Mouse (Mus musculus) heart, postnatal 0 days (tissue): Measurements from ENCODE around the gene Mindy2. TPM values are rescaled to one million over a fixed set of nuclear protein-coding genes. Genes with fewer than 3 reads are reported as not detected.

Experiments
- ATAC-seq: fragments of 200-750 bp; cut with Nextera tagmentation; 2 replicates; pipeline ENCODE4 v1.8.0; 2017; ENCODE audit warnings: low read depth, moderate number of reproducible peaks, moderate library complexity; ENCODE audit not compliant: insufficient read depth
- DNase-seq: peaks from one replicate; pipeline ENCODE4 v3.0.0-alpha.2; 2016; ENCODE audit warnings: low spot score
- H3K27ac ChIP-seq: fragments of 300-500 bp; sonication (generic); 2 replicates; pipeline ENCODE4 v1.5.1; 2014; ENCODE audit warnings: low read depth, mild to moderate bottlenecking
- H3K27me3 ChIP-seq: fragments of 300-500 bp; sonication (generic); 2 replicates; pipeline ENCODE4 v1.6.1; 2014; ENCODE audit warnings: low read length, mixed read lengths; ENCODE audit not compliant: control insufficient read depth, insufficient read depth
- H3K36me3 ChIP-seq: fragments of 300-500 bp; sonication (generic); replicated peaks from 2 replicates; pipeline ENCODE4 v1.6.1; 2014; ENCODE audit warnings: low read length, mixed read lengths; ENCODE audit not compliant: control insufficient read depth, insufficient read depth
- H3K4me1 ChIP-seq: fragments of 300-500 bp; sonication (generic); 2 replicates; pipeline ENCODE4 v1.6.1; 2014; ENCODE audit warnings: antibody characterized with exemption; ENCODE audit not compliant: control insufficient read depth, insufficient read depth
- H3K4me2 ChIP-seq: fragments of 300-500 bp; sonication (generic); 2 replicates; pipeline ENCODE4 v1.6.1; 2014; ENCODE audit warnings: low read depth, mild to moderate bottlenecking, low read length, moderate library complexity
- H3K4me3 ChIP-seq: fragments of 300-500 bp; sonication (generic); 2 replicates; pipeline ENCODE4 v1.5.1; 2014; ENCODE audit warnings: low read depth, low read length
- H3K9ac ChIP-seq: fragments of 300-500 bp; sonication (generic); replicated peaks from 2 replicates; pipeline ENCODE4 v1.6.1; 2014; ENCODE audit warnings: low read depth, low read length, mixed read lengths
- H3K9me3 ChIP-seq: fragments of 300-500 bp; sonication (generic); replicated peaks from 2 replicates; pipeline ENCODE4 v1.6.1; 2016; ENCODE audit warnings: low read length; ENCODE audit not compliant: control insufficient read depth
- CTCF ChIP-seq: IDR thresholded peaks from 2 replicates; pipeline ENCODE4 v1.5.1; 2016; ENCODE audit warnings: antibody characterized with exemption, control low read depth, low read depth
- EP300 ChIP-seq: IDR thresholded peaks from 2 replicates; pipeline ENCODE4 v1.6.1; 2016; ENCODE audit warnings: antibody characterized with exemption, low read depth
- WGBS: fragments of 180-500 bp; shearing (Covaris S2); extraction: QIAGEN DNeasy Blood & Tissue Kit; methylation state at CpG from one replicate; pipeline ENCODE4 v1.1.7; 2014; 5-methylcytosine and 5-hydroxymethylcytosine counted together
- polyA plus RNA-seq: library from polyadenylated mRNA; unstranded; fragments of >200 nt; fragmentation: Nextera tagmentation; extraction: Ambion mirVana; gene quantifications from 2 replicates; pipeline ENCODE4 v1.2.1, GENCODE M21; 2015
- total RNA-seq: library from RNA; depleted of rRNA; stranded (reverse); fragments of >200 nt; gene quantifications from 2 replicates; pipeline ENCODE4 v1.2.3, GENCODE M21; 2014; ENCODE audit warnings: low replicate concordance

The Mindy2 gene
- total and polyA plus RNA-seq, 2 experiments from 2014 or later, result 9.0 to 15.3 TPM

DNA sequence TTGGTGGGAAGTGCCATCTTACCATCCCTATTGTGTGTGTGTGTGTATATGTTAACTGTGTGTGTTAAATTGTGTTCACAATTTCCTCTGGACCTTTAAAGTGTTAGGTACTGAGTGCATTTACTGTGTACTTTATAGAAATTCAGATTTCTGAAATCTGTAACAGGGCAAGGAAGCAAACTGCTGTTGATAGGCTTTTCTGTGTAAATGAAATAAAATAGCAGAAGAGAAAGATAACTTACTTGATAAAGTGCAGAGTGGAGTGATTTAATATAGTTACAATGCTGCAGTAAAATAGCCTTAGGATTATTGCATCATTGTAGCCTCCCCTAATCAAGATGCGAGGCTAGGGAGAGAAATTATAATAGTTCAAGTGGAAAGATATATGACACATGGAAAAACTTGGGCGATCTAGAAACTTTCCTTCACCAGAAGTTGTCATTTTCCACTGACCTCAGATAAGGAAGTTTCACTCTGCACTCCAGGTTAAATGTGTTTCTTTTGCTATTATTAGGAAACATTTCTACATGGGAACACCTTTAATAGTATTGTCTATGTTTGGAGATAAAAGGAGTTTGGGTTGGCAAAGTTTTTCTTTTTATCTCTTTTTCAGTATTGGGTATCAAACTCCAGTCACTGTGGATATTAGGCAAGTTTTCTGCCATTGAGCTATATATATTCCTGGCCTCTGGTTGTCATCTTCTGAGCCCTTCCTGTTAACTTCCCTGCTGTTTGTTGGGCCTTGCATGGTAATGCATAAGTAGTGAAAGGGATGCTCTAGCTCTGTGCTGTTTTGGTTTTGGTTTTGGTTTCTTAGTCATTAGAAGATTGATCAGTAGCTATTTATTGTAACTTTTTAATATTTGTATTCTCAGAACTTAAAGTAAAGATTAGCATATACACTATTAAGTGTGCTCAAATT lies 35.1 kb upstream of the Mindy2 start:
- H3K36me3 ChIP-seq, result no peaks in the 10 kb centered on the region
- no peaks in the 10 kb centered on the region for H3K27me3 ChIP-seq
- DNase-seq (no peak), ATAC-seq (no peak)
- WGBS, result 39% methylated on average over 2 of the region's 2 CpGs
- no peaks in the 10 kb centered on the region for H3K9me3 ChIP-seq
- H3K4me3 ChIP-seq, result no peak overlapping the region
- TF ChIP-seq EP300 (no peak), CTCF (no peak)
- H3K27ac ChIP-seq, result no peak overlapping the region
- H3K4me1 ChIP-seq, result peaks cover 22% of the 10 kb centered on the region
- no peak overlapping the region for H3K9ac ChIP-seq
- H3K4me2 ChIP-seq, result no peak overlapping the region

DNA sequence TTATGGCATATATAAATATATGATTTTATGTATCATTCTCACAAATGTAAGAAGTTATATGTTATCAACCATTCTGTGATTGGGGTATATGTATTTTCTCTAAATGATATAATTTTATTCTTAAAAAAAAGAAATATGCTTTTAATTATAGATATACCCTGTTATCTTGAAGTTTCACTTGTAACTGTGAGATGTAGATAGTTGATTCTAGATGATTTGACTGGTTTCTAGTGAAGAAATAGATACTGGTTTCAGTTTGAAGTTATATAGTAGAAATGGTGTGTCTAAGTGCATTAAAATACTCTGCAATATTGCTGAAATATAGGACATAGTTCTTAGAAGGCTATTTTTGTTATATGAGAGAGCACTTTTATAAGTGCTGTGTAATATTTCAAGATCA lies 33.6 kb upstream of the Mindy2 start:
- no peak overlapping the region for H3K9ac ChIP-seq
- ATAC-seq, result no peak

DNA sequence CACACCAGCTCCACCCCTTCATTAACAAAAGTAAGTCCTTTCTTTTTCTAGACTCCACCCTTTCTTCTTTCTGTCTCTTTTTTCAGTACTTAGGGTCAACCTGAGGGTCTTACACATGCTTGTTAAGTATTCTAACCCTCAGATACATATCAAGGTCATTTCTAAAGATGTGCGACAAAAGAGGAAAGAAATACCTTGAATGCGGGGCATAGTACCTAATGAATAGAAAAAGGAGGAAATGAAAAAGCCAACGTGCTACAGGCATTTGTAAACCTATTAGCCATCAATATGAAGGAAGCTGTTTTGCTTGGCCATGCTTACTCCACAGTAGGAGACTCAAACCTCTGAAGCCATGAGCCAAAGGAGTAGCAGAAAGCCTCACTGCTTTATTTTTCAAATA lies 33.0 kb upstream of the Mindy2 start:
- no peak overlapping the region for H3K27ac ChIP-seq
- H3K27me3 ChIP-seq, result no peaks in the 10 kb centered on the region
- H3K9ac ChIP-seq, result no peak overlapping the region
- TF ChIP-seq EP300, result no peak
- TF ChIP-seq CTCF, result no peak
- WGBS, result 78% methylated on average over 3 of the region's 3 CpGs
- H3K36me3 ChIP-seq, result no peaks in the 10 kb centered on the region
- DNase-seq (no peak), ATAC-seq (no peak)
- H3K4me2 ChIP-seq, result no peak overlapping the region
- no peak overlapping the region for H3K4me3 ChIP-seq
- H3K9me3 ChIP-seq, result no peaks in the 10 kb centered on the region
- H3K4me1 ChIP-seq, result peaks cover 29% of the 10 kb centered on the region

More for the DNA sequence above, 33.6 kb upstream of the Mindy2 start:
- TF ChIP-seq EP300 (no peak), CTCF (no peak)
- Histone ChIP-seq H3K27ac (no peak overlapping the region), H3K9me3 (no peaks in the 10 kb centered on the region), H3K4me3 (no peak overlapping the region), H3K4me2 (no peak overlapping the region), H3K36me3 (no peaks in the 10 kb centered on the region), H3K4me1 (peaks cover 24% of the 10 kb centered on the region), H3K27me3 (no peaks in the 10 kb centered on the region)
- no peak for DNase-seq

DNA sequence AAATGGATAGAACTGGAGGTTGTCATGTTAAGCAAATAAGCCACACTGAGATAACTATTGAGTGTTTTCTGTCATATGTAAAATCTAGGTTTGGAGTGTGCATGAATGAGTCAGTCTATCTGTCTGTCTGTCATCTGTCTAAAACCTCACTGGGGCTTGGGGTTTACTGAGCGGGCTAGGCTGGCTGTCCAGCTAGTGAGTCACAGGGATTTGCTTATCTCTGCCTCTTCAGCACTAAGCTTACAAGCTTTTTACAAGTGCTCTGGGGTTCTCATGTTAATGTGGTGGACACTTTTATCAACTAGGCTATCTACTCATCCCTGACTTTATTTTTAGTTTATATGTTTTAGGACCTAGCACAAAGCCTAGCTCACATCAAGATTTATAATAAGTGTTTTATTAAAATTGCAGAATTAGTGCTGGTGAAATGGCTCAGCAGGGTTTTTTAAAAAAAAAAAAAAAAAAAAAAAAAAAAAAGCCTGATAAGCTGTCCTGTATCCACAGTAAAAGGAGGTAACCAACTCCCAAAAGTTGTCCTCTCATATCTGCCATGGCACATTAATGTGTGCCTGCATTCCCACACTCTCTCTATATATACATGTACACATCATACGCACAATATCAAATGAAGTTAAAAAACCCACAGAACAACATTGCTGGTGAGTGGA lies 31.5 kb upstream of the Mindy2 start:
- peaks cover 29% of the 10 kb centered on the region for H3K4me1 ChIP-seq
- H3K9ac ChIP-seq, result no peak overlapping the region
- no peaks in the 10 kb centered on the region for H3K36me3 ChIP-seq
- H3K4me2 ChIP-seq, result no peak overlapping the region
- H3K9me3 ChIP-seq, result no peaks in the 10 kb centered on the region
- H3K27ac ChIP-seq, result no peak overlapping the region
- 55% methylated on average over 2 of the region's 2 CpGs for WGBS
- ATAC-seq (no peak), DNase-seq (peak; percentile 52)
- TF ChIP-seq CTCF, result no peak
- TF ChIP-seq EP300, result no peak
- H3K4me3 ChIP-seq, result no peak overlapping the region
- no peaks in the 10 kb centered on the region for H3K27me3 ChIP-seq

DNA sequence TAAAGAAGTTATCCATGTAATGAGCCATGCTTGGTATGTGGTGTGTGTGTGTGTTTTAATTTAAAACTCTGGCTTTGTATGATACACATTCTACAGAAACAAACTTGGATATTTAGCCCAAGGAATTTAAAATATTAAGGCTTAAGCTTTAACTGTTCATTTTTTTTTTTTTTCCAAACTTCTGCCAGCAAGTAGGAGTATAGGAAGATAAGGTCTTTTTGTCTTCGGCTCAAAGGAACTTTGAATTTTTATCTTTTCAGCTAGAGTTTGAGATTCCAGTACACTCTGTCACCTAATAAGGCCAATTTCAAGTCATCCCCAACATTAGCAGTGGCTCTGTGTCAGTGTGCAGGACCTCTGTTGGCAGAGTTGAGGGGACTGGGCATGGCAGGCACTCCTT lies 25.2 kb upstream of the Mindy2 start:
- ATAC-seq (no peak), DNase-seq (no peak)
- Histone ChIP-seq H3K27me3 (no peaks in the 10 kb centered on the region), H3K4me2 (no peak overlapping the region), H3K9me3 (no peaks in the 10 kb centered on the region), H3K36me3 (no peaks in the 10 kb centered on the region), H3K9ac (no peak overlapping the region), H3K27ac (no peak overlapping the region), H3K4me1 (peaks cover 15% of the 10 kb centered on the region), H3K4me3 (no peak overlapping the region)
- WGBS, result 43% methylated on average over 1 of the region's 1 CpGs
- TF ChIP-seq EP300 (no peak), CTCF (no peak)
